Mouse (Mus musculus) midbrain, embryonic 11.5 days (tissue): ENCODE results near the gene Uba7. TPM values are rescaled to one million over a fixed set of nuclear protein-coding genes. Genes with fewer than 3 reads are reported as not detected.
A peak's percentile ranks its signal among the peaks of the same experiment; 100 is the strongest.

Experiments
- ATAC-seq: fragments of 200-750 bp; cut with Nextera tagmentation; 2 replicates; pipeline ENCODE4 v1.8.0; 2017; ENCODE audit warnings: moderate TSS enrichment, moderate library complexity; ENCODE audit not compliant: low FRiP score
- DNase-seq: peaks from one replicate; pipeline ENCODE4 v3.0.0; 2015; ENCODE audit warnings: low spot score; ENCODE audit errors: missing footprints
- H3K27ac ChIP-seq: fragments of 300-500 bp; sonication (generic); 2 replicates; pipeline ENCODE4 v1.5.1; 2014; ENCODE audit warnings: low read depth, low read length
- H3K27me3 ChIP-seq: fragments of 300-500 bp; sonication (generic); 2 replicates; pipeline ENCODE4 v1.6.1; 2014; ENCODE audit warnings: mild to moderate bottlenecking, low read length, moderate library complexity, mixed read lengths; ENCODE audit not compliant: control insufficient read depth, insufficient read depth
- H3K36me3 ChIP-seq: fragments of 300-500 bp; sonication (generic); 2 replicates; pipeline ENCODE4 v1.6.1; 2014; ENCODE audit warnings: mild to moderate bottlenecking, low read length, moderate library complexity, mixed read lengths; ENCODE audit not compliant: control insufficient read depth, insufficient read depth
- H3K4me1 ChIP-seq: fragments of 300-500 bp; sonication (generic); 2 replicates; pipeline ENCODE4 v1.6.1; 2014; ENCODE audit warnings: low read length; ENCODE audit not compliant: control insufficient read depth, insufficient read depth
- H3K4me2 ChIP-seq: fragments of 300-500 bp; sonication (generic); 2 replicates; pipeline ENCODE4 v1.6.1; 2014; ENCODE audit warnings: mild to moderate bottlenecking, moderate library complexity
- H3K4me3 ChIP-seq: fragments of 300-500 bp; sonication (generic); 2 replicates; pipeline ENCODE4 v1.5.1; 2014; ENCODE audit warnings: low read depth, low read length
- H3K9ac ChIP-seq: fragments of 300-500 bp; sonication (generic); 2 replicates; pipeline ENCODE4 v1.6.1; 2014; ENCODE audit warnings: low read length
- H3K9me3 ChIP-seq: fragments of 300-500 bp; sonication (generic); 2 replicates; pipeline ENCODE4 v1.6.1; 2016; ENCODE audit warnings: low read length; ENCODE audit not compliant: control insufficient read depth
- WGBS: fragments of 180-500 bp; shearing (Covaris S2); extraction: QIAGEN DNeasy Blood & Tissue Kit; methylation state at CpG from one replicate; pipeline ENCODE4 v1.1.7; 2014; 5-methylcytosine and 5-hydroxymethylcytosine counted together
- polyA plus RNA-seq: library from polyadenylated mRNA; unstranded; fragments of >200 nt; fragmentation: Nextera tagmentation; extraction: Ambion mirVana; gene quantifications from 2 replicates; pipeline ENCODE4 v1.2.1, GENCODE M21; 2014

Gene Uba7
- polyA plus RNA-seq, 1 experiment from 2014 or later: 7.5 TPM

DNA sequence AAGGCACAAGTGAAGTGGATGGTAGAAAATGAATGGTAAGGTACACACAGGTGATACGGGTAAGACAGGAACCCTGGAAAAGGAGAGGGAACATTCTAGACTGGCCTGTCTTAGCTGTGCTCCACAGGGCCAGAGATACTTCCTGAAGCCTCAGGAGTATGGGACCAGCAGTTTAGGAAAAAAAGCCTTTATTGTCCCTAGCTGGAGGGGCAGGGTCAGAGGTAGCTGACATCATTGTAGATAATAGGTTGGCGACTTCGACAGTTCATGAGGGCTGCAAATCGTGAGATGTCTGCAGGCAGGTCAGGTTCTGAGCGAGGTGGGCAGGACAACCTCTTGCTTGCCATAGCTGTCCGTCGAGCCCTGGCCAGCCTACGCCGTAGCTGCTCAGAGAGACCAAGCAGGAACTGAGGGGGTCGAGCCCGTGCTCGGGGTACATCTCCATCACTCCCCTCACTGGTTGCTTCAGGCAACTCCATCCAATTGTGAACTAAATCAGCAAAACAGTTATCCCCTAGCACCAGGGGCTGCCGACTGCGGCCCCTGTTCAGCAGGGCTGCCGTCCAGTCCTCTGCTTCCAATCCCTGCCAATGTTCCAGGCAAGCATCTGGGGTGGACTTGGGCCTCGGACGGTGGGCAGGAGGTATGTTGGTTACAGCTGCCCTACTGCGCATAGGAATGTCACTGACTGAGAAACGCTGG is 8.9 kb downstream of the Uba7 start:
- Histone ChIP-seq H3K9ac (peak overlapping the region; percentile 60; the same call in 1 of the 2 replicates), H3K4me3 (peak overlapping the region; percentile 60; the same call in 1 of the 2 replicates), H3K36me3 (no peaks in the 10 kb centered on the region), H3K27me3 (peaks cover 10% of the 10 kb centered on the region), H3K4me1 (peaks cover 6% of the 10 kb centered on the region), H3K4me2 (peak overlapping the region; percentile 88), H3K27ac (no peak overlapping the region; the same call in 1 of the 2 replicates), H3K9me3 (no peaks in the 10 kb centered on the region)
- 74% methylated on average over 19 of the region's 19 CpGs for WGBS
- ATAC-seq (no peak), DNase-seq (peak; percentile 72)

DNA sequence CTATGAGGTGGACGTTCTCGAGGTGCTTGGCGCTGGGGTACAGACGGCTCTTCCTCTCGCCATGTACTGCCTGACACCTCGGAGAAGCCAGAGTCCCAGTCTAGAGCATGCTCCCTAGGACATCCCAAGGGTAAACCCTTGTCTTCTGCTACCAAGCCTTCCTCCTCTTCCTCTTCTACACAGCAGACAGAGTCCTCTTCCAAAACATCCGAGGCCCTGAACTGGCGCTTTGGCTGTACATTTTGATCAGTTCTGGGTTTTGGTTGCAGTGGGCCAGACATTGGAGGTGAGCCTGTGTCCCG is 9.4 kb downstream of the Uba7 start:
- no peak for DNase-seq
- Histone ChIP-seq H3K4me3 (peak overlapping the region; percentile 60), H3K27me3 (peaks cover 10% of the 10 kb centered on the region), H3K36me3 (no peaks in the 10 kb centered on the region), H3K27ac (no peak overlapping the region), H3K4me2 (peak overlapping the region; percentile 88), H3K4me1 (peaks cover 6% of the 10 kb centered on the region), H3K9me3 (no peaks in the 10 kb centered on the region), H3K9ac (peak overlapping the region; percentile 60)
- ATAC-seq: no peak
- 63% methylated on average over 9 of the region's 9 CpGs for WGBS

DNA sequence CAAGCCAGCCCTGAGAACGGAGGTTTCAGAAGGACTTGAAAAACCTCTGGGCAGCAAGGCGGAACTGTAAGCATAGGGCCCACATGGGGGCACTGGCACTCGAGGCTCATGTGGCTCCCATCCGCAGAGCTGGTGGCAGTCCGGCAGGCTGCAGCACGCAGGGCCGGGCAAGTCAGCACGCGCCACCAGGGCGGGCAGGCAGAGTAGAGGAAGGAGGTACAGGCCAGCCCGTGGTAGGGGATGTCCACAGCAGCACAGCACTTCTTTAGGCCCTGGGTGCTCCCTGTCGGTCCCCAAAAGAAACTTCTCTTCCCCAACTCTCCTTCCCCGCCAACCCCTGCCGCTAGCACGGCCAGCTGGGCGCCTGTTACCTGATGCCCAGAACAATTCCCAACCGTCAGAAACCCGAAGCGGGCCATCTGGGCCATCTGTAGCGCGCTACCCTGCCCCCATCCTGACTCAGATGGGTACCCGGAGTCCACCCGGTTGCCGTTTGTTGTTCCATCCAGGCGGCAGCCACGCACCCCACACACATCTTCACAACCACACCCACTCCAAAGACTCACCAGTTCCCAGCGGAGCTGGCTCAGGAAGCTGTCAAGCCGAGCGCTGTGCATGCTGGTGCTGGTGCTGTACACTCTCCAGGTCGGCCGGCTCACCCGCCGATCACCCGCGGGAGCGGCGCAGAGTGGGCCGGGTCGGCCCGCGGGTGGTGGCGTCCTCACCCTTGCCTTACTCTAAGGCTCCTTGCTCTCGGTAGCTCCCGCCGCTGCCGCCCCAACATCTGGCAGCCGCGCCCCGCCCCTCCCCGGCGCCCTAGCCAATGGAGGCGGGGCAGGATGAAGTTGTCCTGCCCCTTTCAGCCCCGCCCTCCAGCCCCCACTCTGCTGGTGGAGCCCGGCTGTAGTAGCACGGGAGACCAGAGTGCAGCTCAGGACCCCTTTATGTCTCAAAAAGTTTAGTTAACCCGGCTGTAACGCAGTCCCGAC is 10.1 kb downstream of the Uba7 start, which contains the start of gene Inka1:
Gene Inka1, minus strand, starts transcription at position 749 of the 989 bp plus-strand sequence.
- under 1% methylated on average over 57 of the region's 58 CpGs for WGBS
- peak within 1 kb of the TSS; percentile 60 for H3K9ac ChIP-seq

GRCm38 (mm10) chr9:107986376-107986775 is 11.1 kb downstream of the Uba7 start:
- H3K4me2 ChIP-seq: peak overlapping the region; percentile 88
- peak overlapping the region; percentile 60; the same call in 1 of the 2 replicates for H3K4me3 ChIP-seq
- WGBS: 7% methylated on average over 18 of the region's 18 CpGs
- DNase-seq (peak; percentile 94), ATAC-seq (peak; percentile 69)
- H3K36me3 ChIP-seq: no peaks in the 10 kb centered on the region
- no peaks in the 10 kb centered on the region for H3K9me3 ChIP-seq
- H3K9ac ChIP-seq: no peak overlapping the region
- peaks cover 10% of the 10 kb centered on the region for H3K27me3 ChIP-seq
- H3K4me1 ChIP-seq: peaks cover 6% of the 10 kb centered on the region
- H3K27ac ChIP-seq: no peak overlapping the region

More for the DNA sequence above, 10.1 kb downstream of the Uba7 start, which contains the start of gene Inka1:
- Histone ChIP-seq H3K27ac (no peak within 1 kb of the TSS), H3K9me3 (no peaks in the 10 kb centered on the region), H3K27me3 (peaks cover 10% of the 10 kb centered on the region), H3K4me2 (peak within 1 kb of the TSS; percentile 88), H3K36me3 (no peaks in the 10 kb centered on the region), H3K4me1 (peaks cover 6% of the 10 kb centered on the region), H3K4me3 (peak within 1 kb of the TSS; percentile 60)
- ATAC-seq (peak; percentile 87), DNase-seq (peak; percentile 98)

DNA sequence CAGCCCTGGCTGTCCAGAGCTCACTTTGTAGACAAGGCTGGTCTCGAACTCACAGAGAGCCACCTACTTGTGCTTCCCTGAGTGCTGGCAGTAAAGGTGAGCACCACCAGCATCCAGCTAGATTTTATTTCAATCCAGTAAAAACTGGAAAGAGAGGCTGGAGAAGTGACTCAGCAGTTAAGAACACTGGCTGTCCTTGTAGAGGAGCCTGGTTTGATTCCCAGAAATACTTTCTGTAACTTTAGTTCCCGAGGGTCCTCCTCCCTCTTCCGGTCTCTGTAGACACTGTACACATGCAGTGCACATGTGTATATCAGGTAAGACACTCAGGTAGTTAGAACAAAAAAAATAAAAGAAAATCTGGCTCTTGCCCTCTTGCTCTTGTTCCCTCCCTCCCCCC is 12.6 kb downstream of the Uba7 start:
- H3K4me2 ChIP-seq: no peak overlapping the region
- ATAC-seq: no peak
- peak; percentile 65 for DNase-seq
- H3K9me3 ChIP-seq: no peaks in the 10 kb centered on the region
- no peak overlapping the region for H3K9ac ChIP-seq
- no peak overlapping the region for H3K27ac ChIP-seq
- 74% methylated on average over 3 of the region's 3 CpGs for whole genome bisulfite sequencing
- H3K36me3 ChIP-seq: no peaks in the 10 kb centered on the region
- H3K27me3 ChIP-seq: peaks cover 10% of the 10 kb centered on the region
- H3K4me3 ChIP-seq: no peak overlapping the region
- peaks cover 3% of the 10 kb centered on the region; the same call in 1 of the 2 replicates for H3K4me1 ChIP-seq

DNA sequence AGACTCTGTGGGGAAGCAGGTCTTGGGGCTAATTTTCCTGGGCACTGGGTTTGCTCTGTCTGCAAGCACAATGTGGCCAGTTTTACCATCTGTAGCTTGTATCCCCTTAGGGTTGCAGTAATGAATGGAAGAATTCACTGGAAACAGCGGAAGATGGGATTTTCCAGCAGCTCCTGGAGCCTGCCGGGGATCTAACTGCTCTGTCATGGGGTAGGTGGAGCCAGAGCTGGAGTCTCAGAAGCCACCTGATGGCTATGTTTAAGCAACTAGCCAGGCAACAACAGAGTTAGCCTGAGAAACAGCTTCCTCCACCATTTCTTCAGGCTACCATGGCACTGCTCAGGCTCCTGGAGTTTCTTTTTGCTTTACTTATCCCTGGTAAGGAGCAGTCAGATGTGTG is 16.9 kb downstream of the Uba7 start, which contains the start of gene Cdhr4:
Gene Cdhr4, plus strand, starts transcription at position 301 of the 400 bp plus-strand sequence.
- 89% methylated on average over 2 of the region's 2 CpGs for WGBS
- no peak for ATAC-seq
- Histone ChIP-seq H3K9me3 (no peaks in the 10 kb centered on the region), H3K27ac (no peak within 1 kb of the TSS), H3K9ac (no peak within 1 kb of the TSS), H3K4me3 (no peak within 1 kb of the TSS), H3K4me2 (no peak within 1 kb of the TSS), H3K27me3 (no peaks in the 10 kb centered on the region), H3K36me3 (no peaks in the 10 kb centered on the region), H3K4me1 (no peaks in the 10 kb centered on the region)
- DNase-seq: peak; percentile 41

DNA sequence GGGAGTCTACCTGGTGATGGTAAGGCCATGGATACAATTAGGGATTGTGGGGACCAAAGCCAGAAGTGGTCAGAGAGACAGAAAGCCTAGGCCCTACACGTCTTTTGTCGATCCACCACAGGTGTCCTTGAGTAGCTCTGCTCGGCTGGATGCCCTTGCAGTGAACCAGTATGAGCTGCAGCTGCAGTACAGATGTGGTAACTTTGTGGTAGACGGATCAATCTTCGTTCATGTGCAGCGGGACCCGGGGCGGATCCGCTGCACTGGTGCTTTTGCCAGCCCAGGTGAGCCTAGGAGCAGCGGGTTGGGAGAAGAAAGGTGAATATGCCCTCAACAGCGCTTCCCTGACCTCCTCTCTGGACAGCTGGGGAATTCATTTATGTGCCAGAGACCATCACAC is 17.7 kb downstream of the Uba7 start:
- Histone ChIP-seq H3K36me3 (no peaks in the 10 kb centered on the region), H3K27me3 (no peaks in the 10 kb centered on the region), H3K4me2 (no peak overlapping the region), H3K4me3 (no peak overlapping the region), H3K27ac (no peak overlapping the region), H3K9ac (no peak overlapping the region), H3K9me3 (no peaks in the 10 kb centered on the region), H3K4me1 (no peaks in the 10 kb centered on the region)
- ATAC-seq: no peak
- WGBS: 81% methylated on average over 11 of the region's 11 CpGs
- DNase-seq: no peak

GRCm38 (mm10) chr9:107994464-107994863 is 19.2 kb downstream of the Uba7 start:
- 75% methylated on average over 2 of the region's 2 CpGs for WGBS

DNA sequence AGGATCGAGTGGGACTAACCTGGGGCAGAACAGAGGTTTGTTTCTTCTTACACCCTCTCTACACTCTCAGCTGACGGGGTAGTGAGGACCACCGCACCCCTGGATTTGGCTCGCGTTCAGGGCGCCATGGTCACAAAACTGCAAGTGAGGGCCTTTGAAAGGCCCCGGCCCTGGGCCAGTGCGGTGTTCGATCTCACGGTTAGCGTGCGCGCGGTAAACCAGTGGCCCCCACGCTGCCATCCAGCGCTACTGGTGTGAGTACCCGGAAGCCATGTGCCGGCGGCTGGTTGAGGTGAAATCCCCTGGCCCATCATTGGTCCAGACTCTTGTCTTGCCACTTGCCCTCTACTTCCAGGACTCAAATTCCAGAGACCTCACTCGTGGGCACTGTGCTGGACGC is 20.2 kb downstream of the Uba7 start:
- ATAC-seq: no peak
- Histone ChIP-seq H3K4me2 (no peak overlapping the region), H3K4me3 (no peak overlapping the region), H3K9me3 (no peaks in the 10 kb centered on the region), H3K9ac (no peak overlapping the region), H3K27ac (no peak overlapping the region), H3K27me3 (no peaks in the 10 kb centered on the region), H3K4me1 (no peaks in the 10 kb centered on the region), H3K36me3 (no peaks in the 10 kb centered on the region)
- no peak for DNase-seq
- WGBS: 90% methylated on average over 21 of the region's 21 CpGs

More at GRCm38 (mm10) chr9:107994464-107994863, 19.2 kb downstream of the Uba7 start:
- no peaks in the 10 kb centered on the region for H3K36me3 ChIP-seq
- H3K4me3 ChIP-seq: no peak overlapping the region
- H3K27me3 ChIP-seq: no peaks in the 10 kb centered on the region
- H3K4me2 ChIP-seq: no peak overlapping the region
- ATAC-seq: no peak
- H3K9me3 ChIP-seq: no peaks in the 10 kb centered on the region
- H3K9ac ChIP-seq: no peak overlapping the region
- no peak for DNase-seq
- no peaks in the 10 kb centered on the region for H3K4me1 ChIP-seq
- no peak overlapping the region for H3K27ac ChIP-seq
